Mouse (Mus musculus) adrenal gland, adult 8-10 months (tissue): ENCODE measurements around the gene Plac1. TPM values are rescaled to one million over a fixed set of nuclear protein-coding genes. Genes with fewer than 3 reads are reported as not detected.

Experiments
- DNase-seq: peaks from one replicate; pipeline ENCODE4 v3.0.0; 2022
- microRNA-seq, 2 experiments: library from miRNA; unstranded; fragments of <30 nt; microRNA quantifications; one replicate each; pipeline ENCODE4 v1.2.0; 2022
- total RNA-seq, 4 experiments: library from RNA; stranded (reverse); gene quantifications; 2 replicates each; pipeline ENCODE4 v1.2.4; 2022

Gene Plac1
- total RNA-seq, 4 experiments from 2014 or later: not detected

DNA sequence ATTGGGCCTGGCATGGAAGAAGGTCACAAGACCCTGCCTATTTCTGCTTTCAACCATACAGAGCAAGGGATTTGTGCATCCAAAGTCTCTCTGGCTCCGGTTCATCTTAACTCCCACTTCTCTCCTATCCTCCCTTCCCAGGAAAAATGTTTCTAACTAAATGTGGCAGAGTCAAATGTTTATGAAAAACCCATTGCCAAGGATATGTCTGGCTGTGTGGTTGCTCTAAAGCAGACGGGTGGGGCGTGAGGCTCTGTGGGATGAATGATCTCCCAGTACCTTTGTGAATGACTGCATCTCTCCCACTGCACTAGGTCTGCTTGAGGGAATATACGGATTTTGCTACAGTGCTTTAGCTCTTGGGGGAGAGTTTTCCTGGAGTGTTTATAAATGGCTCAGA, 193.9 kb downstream of the Plac1 start:
- no peak for DNase-seq

DNA sequence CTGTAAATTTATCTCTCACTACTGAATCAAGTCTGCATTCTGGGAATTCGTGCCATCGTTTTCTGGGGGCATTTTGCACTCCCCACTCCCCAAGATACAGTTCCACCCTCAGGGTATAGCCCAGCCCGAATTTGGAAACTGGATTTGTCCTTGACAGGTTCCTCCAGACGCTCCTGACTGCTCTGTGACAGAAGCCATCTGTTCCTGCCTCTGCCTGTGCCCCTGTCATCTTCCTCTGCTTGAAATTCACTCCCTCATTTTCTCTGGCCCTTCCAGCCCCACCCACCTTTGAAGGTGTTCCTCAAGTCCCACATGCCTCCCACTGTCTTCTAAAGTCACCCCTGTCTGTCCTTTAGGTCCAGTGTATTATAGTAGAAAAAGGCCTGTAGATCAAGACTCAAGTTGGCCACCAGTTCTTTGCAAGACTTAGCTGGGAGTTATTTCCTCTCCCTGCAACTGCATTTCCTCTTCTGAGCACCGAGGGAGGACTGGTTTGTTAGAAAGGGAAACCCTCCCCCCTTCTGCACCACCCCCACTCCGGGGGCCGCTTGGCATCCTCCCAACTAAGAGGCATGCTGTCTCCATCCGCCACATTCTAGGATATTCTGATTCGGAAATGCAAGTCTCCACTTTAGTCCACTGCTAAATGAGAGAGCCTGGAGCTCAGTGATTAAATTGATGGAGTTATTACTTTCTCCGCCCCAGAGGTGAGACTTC, 194.6 kb downstream of the Plac1 start:
- no peak for DNase-seq

GRCm38 (mm10) chrX:53041006-53041405, 198.9 kb downstream of the Plac1 start:
- DNase-seq: no peak

GRCm38 (mm10) chrX:53040138-53040537, 199.8 kb downstream of the Plac1 start:
- no peak for DNase-seq

GRCm38 (mm10) chrX:53039651-53040050, 200.3 kb downstream of the Plac1 start:
- DNase-seq: no peak

GRCm38 (mm10) chrX:53038194-53038593, 201.7 kb downstream of the Plac1 start:
- DNase-seq: no peak

DNA sequence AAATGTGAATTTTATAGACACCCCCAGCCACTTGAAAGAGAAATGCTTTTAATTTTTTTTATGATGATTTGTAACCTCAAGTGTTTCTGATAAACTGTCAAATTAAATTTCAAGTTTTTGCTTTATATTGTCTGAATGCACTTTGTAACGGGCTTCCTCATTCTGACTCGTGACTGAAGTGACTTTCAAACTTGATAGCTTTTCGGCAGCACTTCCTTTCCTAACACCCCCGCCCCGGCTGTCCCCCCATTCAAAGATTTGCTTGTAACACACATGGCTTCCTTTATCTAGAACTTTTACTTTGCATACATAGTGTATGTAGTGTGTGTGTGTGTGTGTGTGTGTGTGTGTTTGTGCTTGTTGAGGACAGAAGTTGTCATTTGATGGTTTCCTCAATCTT, 210.4 kb downstream of the Plac1 start:
- DNase-seq: no peak

DNA sequence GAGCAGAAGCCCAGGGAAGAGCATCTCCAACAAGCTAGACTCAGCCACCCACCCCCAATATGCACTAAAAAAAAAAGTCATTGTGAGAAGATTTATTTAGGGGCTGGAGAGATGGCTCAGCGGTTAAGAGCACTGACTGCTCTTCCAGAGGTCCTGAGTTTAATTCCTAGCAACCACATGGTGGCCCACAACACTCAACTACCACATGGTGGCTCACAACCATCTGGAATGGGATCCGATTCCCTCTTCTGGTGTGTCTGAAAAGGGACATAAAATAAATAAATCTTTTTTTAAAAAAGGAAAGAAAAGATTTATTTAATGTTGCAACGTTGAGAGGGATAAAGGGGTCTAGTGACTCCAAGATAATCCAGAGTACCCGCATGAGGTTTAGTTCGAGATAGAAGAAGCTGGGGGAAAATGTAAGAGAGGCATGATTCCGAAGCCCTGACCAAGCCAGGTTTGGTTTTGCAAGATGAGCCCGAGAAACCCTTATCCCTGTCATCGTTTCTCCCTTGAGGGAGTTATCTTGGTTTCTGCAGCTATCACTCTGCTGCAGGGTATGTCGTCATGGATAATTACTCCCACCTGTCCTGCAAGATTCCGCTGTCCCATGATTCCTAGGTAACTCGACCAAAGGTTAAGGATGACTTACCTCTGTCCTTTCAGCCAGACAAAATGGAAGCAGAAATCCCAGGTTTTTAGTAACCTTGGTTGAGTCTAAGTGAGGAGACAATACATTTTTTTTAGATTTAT, 214.3 kb downstream of the Plac1 start:
- DNase-seq: no peak

DNA sequence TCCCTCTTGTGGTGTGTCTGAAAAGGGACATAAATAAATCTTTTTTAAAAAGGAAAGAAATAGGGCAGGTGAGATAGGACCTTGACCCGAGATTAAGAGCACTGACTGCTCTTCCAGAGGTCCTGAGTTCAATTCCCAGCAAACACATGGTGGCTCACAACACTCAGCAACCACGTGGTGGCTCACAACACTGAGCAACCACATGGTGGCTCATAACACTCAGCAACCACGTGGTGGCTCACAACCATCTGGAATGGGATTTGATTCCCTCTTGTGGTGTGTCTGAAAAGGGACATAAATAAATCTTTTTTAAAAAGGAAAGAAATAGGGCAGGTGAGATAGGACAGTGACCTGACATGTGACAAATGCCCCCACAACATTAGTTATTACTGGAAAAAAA, 215.6 kb downstream of the Plac1 start:
- peak; percentile 14 for DNase-seq

DNA sequence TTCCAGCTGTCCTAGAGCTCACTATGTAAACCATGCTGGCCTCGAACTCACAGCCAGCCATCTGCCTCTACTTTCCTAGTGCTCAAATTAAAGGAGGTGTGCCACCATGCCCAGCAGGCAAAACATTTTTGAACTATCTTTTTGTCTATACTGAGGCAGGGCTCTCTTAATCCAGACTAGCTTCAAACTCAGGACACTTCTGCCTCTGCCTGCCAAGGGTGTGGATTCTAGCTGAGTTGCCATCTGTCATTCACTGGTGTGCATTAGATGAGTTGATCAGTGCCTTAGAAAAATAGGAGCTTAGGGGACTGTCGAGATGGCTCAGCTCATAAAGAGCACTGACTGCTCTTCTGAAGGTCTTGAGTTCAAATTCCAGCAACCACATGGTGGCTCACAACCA, 216.9 kb downstream of the Plac1 start:
- no peak for DNase-seq

Small RNAs within 50 kb of the gene (microRNA-seq; reads per million reads assigned to microRNA genes)
- gene Mir322 (10,758 to 26,621 reads per million in 2 experiments), gene Mir351 (1,902 to 3,529 reads per million in 2 experiments), gene Mir450-1 (3.5 to 9.8 reads per million in 2 experiments), gene Mir450-2 (9.2 to 13.0 reads per million in 2 experiments), gene Mir450b (32.3 to 91.8 reads per million in 2 experiments), gene Mir503 (163 to 226 reads per million in 2 experiments), gene Mir542 (299 to 311 reads per million in 2 experiments)

Other genes with a start within 250 kb of the Plac1 start
- 1 to 10 TPM; 8.7 to 9.8 (median 9.3) TPM for gene Fam122b, start 29.7 kb upstream of the Plac1 start, total RNA-seq
- not detected for gene Fam122c, start 33.3 kb upstream of the Plac1 start, total RNA-seq
- gene Mospd1, start 130.4 kb upstream of the Plac1 start, total RNA-seq: 10 to 100 TPM; 16.2 to 21.2 (median 19.8) TPM
- not detected for gene Etd, start 194.8 kb upstream of the Plac1 start, total RNA-seq